Mouse (Mus musculus): ENCODE measurements at regions not wholly inside any gene's neighbourhood (a gene's known extent, or its start where the extent isn't known, plus 50 kb on each side); places are given as distances from the start of the nearest gene placed in this dataset.
"Not testable (repeated sequence)": the region's sequence is repeated elsewhere in the genome, so short reads cannot be mapped to it uniquely, and the experiment has no call there.

- no peak for DNase-seq
These were observed 943.7 kb upstream of the Prmt6 start for GRCm38 (mm10) chr3:111194541-111194940.

GRCm38 (mm10) chr3:111166698-111167097 lies 915.9 kb upstream of the Prmt6 start:
- DNase-seq: no peak

GRCm38 (mm10) chr3:111141196-111141595 lies 890.4 kb upstream of the Prmt6 start:
- not testable (repeated sequence) for DNase-seq

DNA sequence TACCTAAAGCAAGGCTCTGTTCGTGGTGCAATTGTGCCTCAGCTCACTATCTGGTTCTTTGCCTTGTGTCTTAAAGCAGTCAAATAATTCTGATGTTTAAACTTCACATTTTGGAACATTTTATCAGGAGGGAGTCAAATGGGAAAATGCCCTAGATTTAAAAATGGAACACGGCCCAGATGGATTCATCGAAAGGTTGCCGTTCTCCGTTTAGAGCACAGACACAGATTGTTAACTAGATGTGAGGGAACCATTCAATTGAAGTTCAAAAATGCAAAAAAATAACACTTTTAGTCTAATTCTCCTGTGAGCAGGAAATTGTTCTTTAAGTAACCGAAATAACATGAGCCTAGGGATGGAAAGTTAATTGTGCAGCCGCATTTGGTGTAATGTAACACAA lies 858.2 kb upstream of the Prmt6 start:
- DNase-seq: no peak

DNA sequence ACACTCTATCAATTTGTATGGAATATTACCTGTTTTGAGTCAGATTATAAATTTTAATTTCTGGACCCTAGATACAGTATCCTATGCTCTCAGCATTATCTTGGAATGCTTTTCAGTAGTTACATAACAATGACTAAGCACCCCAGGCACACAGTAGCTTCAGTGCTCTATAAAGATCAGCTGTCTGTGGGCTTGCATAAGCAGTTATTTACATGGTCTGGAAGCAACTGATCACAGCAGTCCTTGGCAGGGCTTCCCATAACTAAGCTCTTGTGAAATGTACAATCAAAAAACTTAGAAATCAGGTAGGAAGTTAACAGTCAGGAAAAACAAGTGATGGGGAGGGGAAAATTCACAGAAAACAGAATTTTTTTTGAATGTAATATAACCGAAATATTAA lies 851.8 kb upstream of the Prmt6 start:
- no peak for DNase-seq

- no peak for DNase-seq
These were observed 823.5 kb upstream of the Prmt6 start for GRCm38 (mm10) chr3:111074311-111074710.

DNA sequence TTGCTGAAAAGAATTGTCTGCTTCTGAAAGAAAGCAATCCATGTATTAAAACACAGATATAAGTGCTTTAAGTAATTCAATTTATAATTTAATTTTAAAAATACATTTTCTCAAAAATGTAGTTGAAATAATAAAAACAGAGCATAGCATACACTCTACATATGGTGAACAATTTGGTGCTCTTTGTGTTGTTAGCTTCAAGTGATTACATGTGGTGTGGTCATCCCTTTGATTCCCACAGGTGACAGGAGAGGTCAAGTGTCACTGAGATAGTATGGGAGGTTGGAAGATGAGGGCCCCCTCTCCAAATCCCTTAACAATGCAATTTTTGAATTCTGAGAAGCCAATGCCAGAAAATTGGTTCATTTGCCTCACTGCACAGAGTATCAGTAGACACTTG lies 819.5 kb upstream of the Prmt6 start:
- no peak for DNase-seq

DNA sequence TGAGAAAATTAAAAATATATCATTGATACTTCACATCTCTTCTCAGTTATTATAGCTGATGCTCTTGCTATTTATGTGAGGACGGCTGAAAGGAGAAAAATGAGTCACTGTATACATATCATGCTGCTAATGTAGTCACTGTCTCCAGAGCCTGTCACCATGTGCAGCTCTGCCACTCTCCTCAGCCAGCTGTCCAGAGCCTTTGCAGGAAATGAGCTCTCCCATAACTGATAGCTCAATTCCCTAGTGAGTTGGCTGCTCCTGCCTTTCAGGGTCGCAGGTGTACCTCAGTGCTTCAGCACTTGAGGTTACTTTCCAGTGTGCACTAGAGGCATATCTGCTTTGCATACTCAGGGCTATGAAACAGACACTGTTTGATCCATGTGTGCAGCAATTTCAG lies 819.0 kb upstream of the Prmt6 start:
- DNase-seq: no peak

- peak; percentile 8 for DNase-seq
These were observed 818.4 kb upstream of the Prmt6 start for GRCm38 (mm10) chr3:111069156-111069555.

DNA sequence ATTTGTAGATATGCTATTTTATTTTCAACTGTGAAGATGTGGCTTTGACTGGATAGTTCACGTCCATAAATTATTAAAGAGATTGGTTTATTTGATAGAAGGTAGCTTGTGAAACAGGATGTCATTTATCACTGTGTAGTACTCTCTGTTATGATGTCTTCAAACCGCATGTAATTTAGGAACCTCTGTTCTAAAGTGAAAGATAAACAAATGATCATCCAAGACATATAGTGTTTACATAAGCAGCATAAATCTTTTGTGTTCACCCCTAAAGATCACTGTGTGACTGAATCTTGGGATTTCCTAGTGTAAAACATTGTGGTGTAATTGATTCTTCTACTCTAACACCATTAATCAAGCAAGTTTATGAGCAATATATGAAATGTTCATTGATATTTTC lies 798.8 kb upstream of the Prmt6 start:
- no peak for DNase-seq
